Mouse (Mus musculus): ENCODE measurements around the gene Ucp3. TPM values are rescaled to one million over a fixed set of nuclear protein-coding genes. Genes with fewer than 3 reads are reported as not detected.

Ucp3 gene
- polyA plus RNA-seq, 1 experiment from 2014 or later = 1.4 TPM

- WGBS = 23% methylated on average over 2 of the region's 2 CpGs
- Histone ChIP-seq H3K36me3 (ENCODE audit: control insufficient read depth, insufficient read depth, low read length) (no peaks in the 10 kb centered on the region), H3K27me3 (ENCODE audit: control insufficient read depth, insufficient read depth, low read length) (no peaks in the 10 kb centered on the region), H3K27ac (replicated peaks) (0 out of 2 replicates have a peak overlapping the region, but pooled peaks have one; percentile 18), H3K9me3 (ENCODE audit: control insufficient read depth, low read length) (no peaks in the 10 kb centered on the region), H3K9ac (ENCODE audit: low read length) (no peak overlapping the region), H3K4me2 (replicated peaks; ENCODE audit: low read depth) (no peak overlapping the region), H3K4me1 (replicated peaks; ENCODE audit: control insufficient read depth, insufficient read depth) (peaks cover 3% of the 10 kb centered on the region; the same call in 1 of the 2 replicates), H3K4me3 (ENCODE audit: low read depth, low read length) (no peak overlapping the region)
- ATAC-seq (ENCODE audit: low FRiP score, low TSS enrichment) = no peak
- TF ChIP-seq EP300 (optimal IDR thresholded peaks at IDR 0.05) (no peak), CTCF (IDR thresholded peaks at IDR 0.05; ENCODE audit: low read depth) (no peak)
- DNase-seq (ENCODE audit: low spot score) = no peak
Measured at GRCm38 (mm10) chr7:100533503-100533902, 60.7 kb downstream of the Ucp3 start.

- Histone ChIP-seq H3K9me3 (ENCODE audit: control insufficient read depth, low read length) (no peaks in the 10 kb centered on the region), H3K4me2 (replicated peaks; ENCODE audit: low read depth) (no peak overlapping the region), H3K27me3 (ENCODE audit: control insufficient read depth, insufficient read depth, low read length) (no peaks in the 10 kb centered on the region), H3K4me3 (ENCODE audit: low read depth, low read length) (no peak overlapping the region), H3K36me3 (ENCODE audit: control insufficient read depth, insufficient read depth, low read length) (peaks cover 2% of the 10 kb centered on the region), H3K4me1 (replicated peaks; ENCODE audit: control insufficient read depth, insufficient read depth) (peaks cover 3% of the 10 kb centered on the region; the same call in 1 of the 2 replicates), H3K27ac (replicated peaks) (no peak overlapping the region), H3K9ac (ENCODE audit: low read length) (no peak overlapping the region)
- DNase-seq (ENCODE audit: low spot score) (no peak), ATAC-seq (ENCODE audit: low FRiP score, low TSS enrichment) (no peak)
- TF ChIP-seq EP300 (optimal IDR thresholded peaks at IDR 0.05) (no peak), CTCF (IDR thresholded peaks at IDR 0.05; ENCODE audit: low read depth) (no peak)
- 77% methylated on average over 3 of the region's 3 CpGs for WGBS
Measured at GRCm38 (mm10) chr7:100534216-100534615, 61.4 kb downstream of the Ucp3 start.

GRCm38 (mm10) chr7:100535831-100536230, 63.0 kb downstream of the Ucp3 start:
- Histone ChIP-seq H3K27me3 (ENCODE audit: control insufficient read depth, insufficient read depth, low read length) (no peaks in the 10 kb centered on the region), H3K9me3 (ENCODE audit: control insufficient read depth, low read length) (no peaks in the 10 kb centered on the region), H3K4me3 (ENCODE audit: low read depth, low read length) (no peak overlapping the region), H3K27ac (replicated peaks) (no peak overlapping the region), H3K4me2 (replicated peaks; ENCODE audit: low read depth) (no peak overlapping the region), H3K4me1 (replicated peaks; ENCODE audit: control insufficient read depth, insufficient read depth) (peaks cover 3% of the 10 kb centered on the region; the same call in 1 of the 2 replicates), H3K9ac (ENCODE audit: low read length) (no peak overlapping the region), H3K36me3 (ENCODE audit: control insufficient read depth, insufficient read depth, low read length) (peaks cover 7% of the 10 kb centered on the region)
- TF ChIP-seq EP300 (optimal IDR thresholded peaks at IDR 0.05) = no peak
- no peak for TF ChIP-seq CTCF (IDR thresholded peaks at IDR 0.05; ENCODE audit: low read depth)
- WGBS = 74% methylated on average over 2 of the region's 2 CpGs
- ATAC-seq (ENCODE audit: low FRiP score, low TSS enrichment) (no peak), DNase-seq (ENCODE audit: low spot score) (no peak)

Other genes with a start within 250 kb of the Ucp3 start
- gene Pgm2l1, start 245.6 kb upstream of the Ucp3 start, polyA plus RNA-seq (2015; fragmentation: Nextera tagmentation; extraction: Ambion mirVana) = 0.90 and 1.0 TPM in 2 replicates
- gene P4ha3, start 187.5 kb upstream of the Ucp3 start, polyA plus RNA-seq (2015; fragmentation: Nextera tagmentation; extraction: Ambion mirVana) = 1.2 and 1.4 TPM in 2 replicates
- gene C2cd3, start 100.8 kb upstream of the Ucp3 start, polyA plus RNA-seq (2015; fragmentation: Nextera tagmentation; extraction: Ambion mirVana) = 5.2 and 5.6 TPM in 2 replicates
- 27.2 and 28.0 TPM in 2 replicates for gene Ppme1, start 100.7 kb upstream of the Ucp3 start, polyA plus RNA-seq (2015; fragmentation: Nextera tagmentation; extraction: Ambion mirVana)
- gene Ucp2, start 20.3 kb downstream of the Ucp3 start, polyA plus RNA-seq (2015; fragmentation: Nextera tagmentation; extraction: Ambion mirVana) = 618 and 662 TPM in 2 replicates
- 0.45 and 0.54 TPM in 2 replicates for gene Dnajb13, start 42.0 kb downstream of the Ucp3 start, polyA plus RNA-seq (2015; fragmentation: Nextera tagmentation; extraction: Ambion mirVana)
- gene Coa4, start 64.1 kb downstream of the Ucp3 start, polyA plus RNA-seq (2015; fragmentation: Nextera tagmentation; extraction: Ambion mirVana) = 25.2 and 27.2 TPM in 2 replicates
- 76.3 and 80.6 TPM in 2 replicates for gene Rab6a, start 134.4 kb downstream of the Ucp3 start, polyA plus RNA-seq (2015; fragmentation: Nextera tagmentation; extraction: Ambion mirVana)
- 77.0 and 79.7 TPM in 2 replicates for gene Mrpl48, start 135.3 kb downstream of the Ucp3 start, polyA plus RNA-seq (2015; fragmentation: Nextera tagmentation; extraction: Ambion mirVana)
- 8.7 and 10.4 TPM in 2 replicates for gene Plekhb1, start 189.4 kb downstream of the Ucp3 start, polyA plus RNA-seq (2015; fragmentation: Nextera tagmentation; extraction: Ambion mirVana)
- gene Fam168a, start 233.6 kb downstream of the Ucp3 start, polyA plus RNA-seq (2015; fragmentation: Nextera tagmentation; extraction: Ambion mirVana) = 15.5 and 17.4 TPM in 2 replicates